Mouse (Mus musculus): ENCODE data around the gene Trim9.

Trim9 gene

GRCm38 (mm10) chr12:70249616-70250157, 97.7 kb downstream of the Trim9 start:
- DNase-seq = no peak

GRCm38 (mm10) chr12:70247683-70248474, 99.5 kb downstream of the Trim9 start:
- DNase-seq = no peak

GRCm38 (mm10) chr12:70242550-70242949, 104.9 kb downstream of the Trim9 start:
- DNase-seq = no peak

- no peak for DNase-seq
Measured at GRCm38 (mm10) chr12:70239741-70240140, 107.7 kb downstream of the Trim9 start.

- DNase-seq = no peak
Measured at GRCm38 (mm10) chr12:70238604-70239003, 108.8 kb downstream of the Trim9 start.

GRCm38 (mm10) chr12:70234938-70235484, 112.4 kb downstream of the Trim9 start:
- DNase-seq = peak; percentile 36 to 44

- peak; percentile 36 to 47 for DNase-seq
Measured at GRCm38 (mm10) chr12:70234411-70234810, 113.0 kb downstream of the Trim9 start.

GRCm38 (mm10) chr12:70233637-70234315, 113.6 kb downstream of the Trim9 start:
- DNase-seq = no peak

- DNase-seq = no peak
Measured at GRCm38 (mm10) chr12:70232020-70232544, 115.3 kb downstream of the Trim9 start.

GRCm38 (mm10) chr12:70231294-70231693, 116.1 kb downstream of the Trim9 start, which contains the start of gene Pygl:
TSS of gene Pygl (minus strand) at chr12:70231488.
- no peak for DNase-seq

- no peak for DNase-seq
Measured at GRCm38 (mm10) chr12:70228155-70228554, 119.3 kb downstream of the Trim9 start.

- peak; percentile 67 to 80 for DNase-seq
Measured at GRCm38 (mm10) chr12:70227121-70227932, 120.1 kb downstream of the Trim9 start.

GRCm38 (mm10) chr12:70226655-70227054, 120.8 kb downstream of the Trim9 start:
- no peak for DNase-seq

GRCm38 (mm10) chr12:70223331-70223730, 124.1 kb downstream of the Trim9 start:
- no peak for DNase-seq

- no peak for DNase-seq
Measured at GRCm38 (mm10) chr12:70221425-70221824, 126.0 kb downstream of the Trim9 start.

- DNase-seq = no peak
Measured at GRCm38 (mm10) chr12:70218795-70219540, 128.4 kb downstream of the Trim9 start.

GRCm38 (mm10) chr12:70216229-70216800, 131.1 kb downstream of the Trim9 start:
- no peak for DNase-seq

- no peak for DNase-seq
Measured at GRCm38 (mm10) chr12:70214281-70214680, 133.1 kb downstream of the Trim9 start.

GRCm38 (mm10) chr12:70213601-70214000, 133.8 kb downstream of the Trim9 start:
- DNase-seq = no peak

GRCm38 (mm10) chr12:70212501-70212900, 134.9 kb downstream of the Trim9 start:
- no peak for DNase-seq

GRCm38 (mm10) chr12:70208214-70208613, 139.2 kb downstream of the Trim9 start:
- no peak for DNase-seq

Measured in thymus, postnatal 36 days (tissue).